Mouse (Mus musculus): ENCODE results near the gene Cilp. TPM values are rescaled to one million over a fixed set of nuclear protein-coding genes. Genes with fewer than 3 reads are reported as not detected.
"Not testable (repeated sequence)": the region's sequence is repeated elsewhere in the genome, so short reads cannot be mapped to it uniquely, and the experiment has no call there.

Cilp gene
- 0.25 TPM in 1 of 2 replicates, not detected in the other for polyA plus RNA-seq (2016; fragmentation: Nextera tagmentation; extraction: Ambion mirVana)

- no peak within 1 kb of the TSS for H3K4me3 ChIP-seq
- H3K36me3 ChIP-seq, result no peaks in the 10 kb centered on the region
- H3K4me1 ChIP-seq (replicated peaks), result peaks cover 15% of the 10 kb centered on the region
- DNase-seq (ENCODE audit: low spot score), result no peak
- peak within 1 kb of the TSS; percentile 29; the same call in 1 of the 2 replicates for H3K27ac ChIP-seq
- H3K9me3 ChIP-seq, result no peaks in the 10 kb centered on the region
- 62% methylated on average over 5 of the region's 5 CpGs for WGBS
- no peaks in the 10 kb centered on the region for H3K27me3 ChIP-seq (ENCODE audit: insufficient read depth, poor library complexity, severe bottlenecking)
Measured at GRCm38 (mm10) chr9:65264959-65265358, at the start of gene Cilp. Gene Cilp (plus strand): TSS chr9:65265180.

GRCm38 (mm10) chr9:65215494-65216126 lies 49.4 kb upstream of the Cilp start:
- 11% methylated on average over 31 of the region's 31 CpGs for WGBS
- H3K4me1 ChIP-seq (replicated peaks), result peaks cover 32% of the 10 kb centered on the region
- DNase-seq (ENCODE audit: low spot score), result no peak
- H3K4me3 ChIP-seq, result peak overlapping the region; percentile 70
- H3K27ac ChIP-seq, result peak overlapping the region; percentile 91
- H3K9me3 ChIP-seq, result no peaks in the 10 kb centered on the region
- no peaks in the 10 kb centered on the region for H3K27me3 ChIP-seq (ENCODE audit: insufficient read depth, poor library complexity, severe bottlenecking)
- H3K36me3 ChIP-seq, result no peaks in the 10 kb centered on the region

- 75% methylated on average over 8 of the region's 8 CpGs for WGBS
- H3K27me3 ChIP-seq (ENCODE audit: insufficient read depth, poor library complexity, severe bottlenecking), result no peaks in the 10 kb centered on the region
Measured at GRCm38 (mm10) chr9:65216972-65217371, 48.0 kb upstream of the Cilp start.

GRCm38 (mm10) chr9:65217661-65218060 lies 47.3 kb upstream of the Cilp start:
- DNase-seq (ENCODE audit: low spot score), result no peak
- Histone ChIP-seq H3K27me3 (ENCODE audit: insufficient read depth, poor library complexity, severe bottlenecking) (no peaks in the 10 kb centered on the region), H3K4me1 (replicated peaks) (peaks cover 35% of the 10 kb centered on the region), H3K9me3 (no peaks in the 10 kb centered on the region), H3K4me3 (no peak overlapping the region), H3K36me3 (no peaks in the 10 kb centered on the region), H3K27ac (no peak overlapping the region)
- WGBS, result 77% methylated on average over 6 of the region's 6 CpGs

More at GRCm38 (mm10) chr9:65216972-65217371, 48.0 kb upstream of the Cilp start:
- Histone ChIP-seq H3K4me1 (replicated peaks) (peaks cover 32% of the 10 kb centered on the region), H3K36me3 (no peaks in the 10 kb centered on the region), H3K27ac (peak overlapping the region; percentile 40; the same call in 1 of the 2 replicates), H3K4me3 (no peak overlapping the region), H3K9me3 (no peaks in the 10 kb centered on the region)
- no peak for DNase-seq (ENCODE audit: low spot score)

GRCm38 (mm10) chr9:65218916-65219315 lies 46.1 kb upstream of the Cilp start:
- Histone ChIP-seq H3K36me3 (no peaks in the 10 kb centered on the region), H3K27ac (no peak overlapping the region), H3K4me1 (replicated peaks) (peaks cover 35% of the 10 kb centered on the region), H3K9me3 (no peaks in the 10 kb centered on the region), H3K4me3 (no peak overlapping the region), H3K27me3 (ENCODE audit: insufficient read depth, poor library complexity, severe bottlenecking) (no peaks in the 10 kb centered on the region)
- WGBS, result 76% methylated on average over 1 of the region's 1 CpGs
- DNase-seq (ENCODE audit: low spot score), result no peak

- H3K27ac ChIP-seq; H3K4me3 ChIP-seq; H3K36me3 ChIP-seq; H3K9me3 ChIP-seq; H3K27me3 ChIP-seq (ENCODE audit: insufficient read depth, poor library complexity, severe bottlenecking); DNase-seq (ENCODE audit: low spot score): not testable (repeated sequence)
- H3K4me1 ChIP-seq (replicated peaks), result peaks cover 23% of the 10 kb centered on the region
- 51% methylated on average over 3 of the region's 3 CpGs for WGBS
Measured at GRCm38 (mm10) chr9:65220398-65220797, 44.6 kb upstream of the Cilp start.

- no peaks in the 10 kb centered on the region for H3K27me3 ChIP-seq (ENCODE audit: insufficient read depth, poor library complexity, severe bottlenecking)
- no peak for DNase-seq (ENCODE audit: low spot score)
- no peak overlapping the region for H3K4me3 ChIP-seq
- H3K4me1 ChIP-seq (replicated peaks), result 0 out of 2 replicates have a peak, but pooled peaks cover 3% of the 10 kb centered on the region
- 89% methylated on average over 6 of the region's 6 CpGs for WGBS
- H3K36me3 ChIP-seq, result peaks cover 3% of the 10 kb centered on the region; the same call in 1 of the 2 replicates
- H3K27ac ChIP-seq, result no peak overlapping the region
- no peaks in the 10 kb centered on the region for H3K9me3 ChIP-seq
Measured at GRCm38 (mm10) chr9:65223927-65224326, 41.1 kb upstream of the Cilp start.

- 41% methylated on average over 4 of the region's 4 CpGs for WGBS
- H3K4me3 ChIP-seq, result no peak overlapping the region
- H3K4me1 ChIP-seq (replicated peaks), result 0 out of 2 replicates have a peak, but pooled peaks cover 3% of the 10 kb centered on the region
- no peak overlapping the region for H3K27ac ChIP-seq
- H3K27me3 ChIP-seq (ENCODE audit: insufficient read depth, poor library complexity, severe bottlenecking), result no peaks in the 10 kb centered on the region
- no peak for DNase-seq (ENCODE audit: low spot score)
- H3K9me3 ChIP-seq, result no peaks in the 10 kb centered on the region
- H3K36me3 ChIP-seq, result peaks cover 14% of the 10 kb centered on the region
Measured at GRCm38 (mm10) chr9:65225795-65226194, 39.2 kb upstream of the Cilp start.

GRCm38 (mm10) chr9:65230250-65230649 lies 34.7 kb upstream of the Cilp start:
- Histone ChIP-seq H3K27ac (no peak overlapping the region), H3K4me3 (no peak overlapping the region), H3K9me3 (no peaks in the 10 kb centered on the region), H3K27me3 (ENCODE audit: insufficient read depth, poor library complexity, severe bottlenecking) (no peaks in the 10 kb centered on the region), H3K4me1 (replicated peaks) (peaks cover 8% of the 10 kb centered on the region), H3K36me3 (peaks cover 26% of the 10 kb centered on the region)
- DNase-seq (ENCODE audit: low spot score), result no peak
- WGBS, result 76% methylated on average over 6 of the region's 6 CpGs

- WGBS, result 60% methylated on average over 8 of the region's 8 CpGs
- Histone ChIP-seq H3K9me3 (no peaks in the 10 kb centered on the region), H3K4me1 (replicated peaks) (peaks cover 8% of the 10 kb centered on the region), H3K4me3 (no peak overlapping the region), H3K27me3 (ENCODE audit: insufficient read depth, poor library complexity, severe bottlenecking) (no peaks in the 10 kb centered on the region), H3K27ac (peak overlapping the region; percentile 67; the same call in 1 of the 2 replicates), H3K36me3 (peaks cover 24% of the 10 kb centered on the region)
- DNase-seq (ENCODE audit: low spot score), result peak; percentile 28
Measured at GRCm38 (mm10) chr9:65231284-65231683, 33.7 kb upstream of the Cilp start.

- 90% methylated on average over 9 of the region's 9 CpGs for WGBS
- Histone ChIP-seq H3K27ac (no peak overlapping the region), H3K4me3 (no peak overlapping the region), H3K9me3 (no peaks in the 10 kb centered on the region), H3K27me3 (ENCODE audit: insufficient read depth, poor library complexity, severe bottlenecking) (no peaks in the 10 kb centered on the region), H3K36me3 (peaks cover 29% of the 10 kb centered on the region), H3K4me1 (replicated peaks) (peaks cover 11% of the 10 kb centered on the region)
- no peak for DNase-seq (ENCODE audit: low spot score)
Measured at GRCm38 (mm10) chr9:65233243-65233985, 31.6 kb upstream of the Cilp start.

GRCm38 (mm10) chr9:65234734-65235133 lies 30.2 kb upstream of the Cilp start:
- peaks cover 28% of the 10 kb centered on the region for H3K36me3 ChIP-seq
- DNase-seq (ENCODE audit: low spot score), result no peak
- H3K4me1 ChIP-seq (replicated peaks), result peaks cover 11% of the 10 kb centered on the region
- no peaks in the 10 kb centered on the region for H3K9me3 ChIP-seq
- H3K27me3 ChIP-seq (ENCODE audit: insufficient read depth, poor library complexity, severe bottlenecking), result no peaks in the 10 kb centered on the region
- H3K4me3 ChIP-seq, result no peak overlapping the region
- no peak overlapping the region; the same call in 1 of the 2 replicates for H3K27ac ChIP-seq
- 90% methylated on average over 3 of the region's 3 CpGs for WGBS

- H3K4me3 ChIP-seq, result no peak overlapping the region
- peaks cover 20% of the 10 kb centered on the region for H3K36me3 ChIP-seq
- no peaks in the 10 kb centered on the region for H3K27me3 ChIP-seq (ENCODE audit: insufficient read depth, poor library complexity, severe bottlenecking)
- no peak overlapping the region for H3K27ac ChIP-seq
- no peak for DNase-seq (ENCODE audit: low spot score)
- H3K4me1 ChIP-seq (replicated peaks), result peaks cover 11% of the 10 kb centered on the region
- 60% methylated on average over 1 of the region's 1 CpGs for WGBS
- no peaks in the 10 kb centered on the region for H3K9me3 ChIP-seq
Measured at GRCm38 (mm10) chr9:65235601-65236000, 29.4 kb upstream of the Cilp start.

Measured in hindbrain, embryonic 10.5 days (tissue).